Mouse (Mus musculus) lung, adult 2 months (tissue): ENCODE results near the gene Tfcp2.

Source experiments
- CTCF ChIP-seq: fragments of 200-500 bp; IDR thresholded peaks from 2 replicates; pipeline ENCODE4 v1.5.1; 2011; ENCODE audit warnings: mild to moderate bottlenecking, low read length, control low read depth; ENCODE audit not compliant: insufficient read depth
- POLR2A ChIP-seq: fragments of 200-500 bp; IDR thresholded peaks from 2 replicates; pipeline ENCODE4 v1.6.1; 2011; ENCODE audit warnings: low read depth, mild to moderate bottlenecking, control low read depth, low read length, borderline replicate concordance; ENCODE audit errors: extremely low read depth

GRCm38 (mm10) chr15:100551326-100552307 lies at the start of gene Tfcp2:
- peak; percentile 98 for TF ChIP-seq POLR2A
- no peak for TF ChIP-seq CTCF
